Mouse (Mus musculus): Measurements from ENCODE around the gene Fbxw9.

The Fbxw9 gene

GRCm38 (mm10) chr8:85084633-85085032 is 24.8 kb downstream of the Fbxw9 start:
- no peak for DNase-seq (ENCODE audit: low read depth, low spot score)

GRCm38 (mm10) chr8:85086238-85086637 is 26.4 kb downstream of the Fbxw9 start:
- DNase-seq (ENCODE audit: low read depth, low spot score) = no peak

- no peak for DNase-seq (ENCODE audit: low read depth, low spot score)
Observed at GRCm38 (mm10) chr8:85088771-85089170, 28.9 kb downstream of the Fbxw9 start.

- no peak for DNase-seq (ENCODE audit: low read depth, low spot score)
Observed at GRCm38 (mm10) chr8:85090856-85091255, 31.0 kb downstream of the Fbxw9 start.

- DNase-seq (ENCODE audit: low read depth, low spot score) = no peak
Observed at GRCm38 (mm10) chr8:85091526-85092090, 31.8 kb downstream of the Fbxw9 start.

GRCm38 (mm10) chr8:85095051-85095450 is 35.2 kb downstream of the Fbxw9 start:
- no peak for DNase-seq (ENCODE audit: low read depth, low spot score)

DNA sequence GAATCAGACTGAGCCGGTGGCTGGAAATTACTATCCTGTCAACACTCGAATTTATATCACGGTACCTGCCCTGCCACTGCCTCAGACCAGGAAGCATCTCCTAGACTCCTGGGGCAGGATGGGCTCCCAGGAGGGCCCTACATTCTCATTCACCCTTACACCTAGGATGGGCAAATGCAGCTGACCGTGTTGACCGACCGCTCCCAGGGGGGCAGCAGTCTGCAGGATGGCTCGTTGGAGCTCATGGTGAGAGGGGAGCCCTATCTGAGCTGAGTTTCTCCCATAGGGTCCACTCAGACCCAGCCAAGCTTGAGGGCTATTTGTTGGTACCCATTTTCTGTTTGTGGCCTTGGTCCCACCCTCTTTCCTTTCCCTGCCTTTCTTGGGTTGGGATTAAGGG is 35.7 kb downstream of the Fbxw9 start:
- no peak for DNase-seq (ENCODE audit: low read depth, low spot score)

DNA sequence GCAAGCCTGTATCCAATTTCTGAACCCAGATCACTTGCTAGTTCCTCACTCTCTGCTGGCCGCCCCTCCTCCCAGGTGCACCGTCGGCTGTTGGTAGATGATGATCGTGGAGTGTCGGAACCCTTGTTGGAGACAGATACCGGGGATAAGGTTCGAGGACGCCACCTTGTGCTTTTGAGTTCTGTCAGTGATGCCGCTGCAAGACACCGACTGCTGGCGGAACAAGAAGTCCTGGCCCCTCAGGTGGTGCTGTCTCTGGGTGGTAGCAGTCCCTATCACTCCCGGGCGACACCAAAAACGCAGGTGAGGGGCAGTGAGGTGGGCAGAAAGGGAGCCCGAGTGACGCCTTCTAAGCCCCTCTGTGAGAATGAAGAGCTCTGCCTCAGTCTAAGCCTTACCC is 36.3 kb downstream of the Fbxw9 start:
- DNase-seq (ENCODE audit: low read depth, low spot score) = no peak

DNA sequence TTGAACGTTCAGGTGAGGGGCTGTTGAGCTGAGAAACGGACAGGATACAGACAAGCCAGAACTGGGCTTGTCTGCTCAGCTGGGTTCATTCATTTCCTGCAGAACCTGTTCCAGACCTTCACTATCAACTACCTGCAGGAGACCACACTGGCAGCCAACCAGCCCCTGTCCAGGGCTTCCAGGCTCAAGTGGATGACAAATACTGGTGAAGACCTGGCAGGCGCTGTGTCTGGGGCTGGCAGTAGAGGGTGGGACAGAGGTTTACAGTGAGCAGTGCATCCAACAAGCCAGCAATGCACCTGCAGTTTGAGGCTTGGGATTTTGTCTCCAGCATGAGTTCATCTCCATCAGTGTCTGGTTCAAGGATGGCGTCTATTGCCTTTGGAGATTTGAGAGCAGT is 37.0 kb downstream of the Fbxw9 start:
- DNase-seq (ENCODE audit: low read depth, low spot score) = no peak

DNA sequence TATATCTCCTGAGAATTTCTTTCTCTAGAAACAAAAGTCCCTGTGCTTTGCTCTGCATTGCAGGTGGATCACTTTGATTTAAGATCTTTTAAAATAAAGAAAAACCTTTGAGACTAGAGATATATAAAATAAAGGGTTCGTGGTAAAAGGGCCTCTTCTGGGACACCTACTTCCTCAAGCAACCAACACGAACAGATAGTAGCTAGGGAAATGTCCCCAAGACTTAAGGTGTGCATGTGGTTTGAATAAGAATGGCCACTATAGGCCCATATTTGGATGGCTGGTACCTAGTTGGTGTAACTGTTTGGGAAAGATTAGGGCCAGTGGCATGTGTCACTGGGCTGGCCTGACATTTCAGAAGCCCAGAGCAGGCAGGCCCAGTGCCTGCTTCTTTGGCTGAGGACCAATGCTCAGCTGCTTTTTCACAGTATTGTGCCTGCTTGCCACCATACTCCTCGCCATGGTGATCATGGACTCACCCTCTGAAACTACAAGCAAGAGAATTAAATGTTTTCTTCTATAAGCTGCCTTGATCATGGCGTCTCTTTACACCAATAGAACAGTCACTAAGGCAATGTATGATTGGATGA is 40.3 kb downstream of the Fbxw9 start:
- no peak for DNase-seq (ENCODE audit: low read depth, low spot score)

- no peak for DNase-seq (ENCODE audit: low read depth, low spot score)
Observed at GRCm38 (mm10) chr8:85113241-85113640, 53.4 kb downstream of the Fbxw9 start.

DNA sequence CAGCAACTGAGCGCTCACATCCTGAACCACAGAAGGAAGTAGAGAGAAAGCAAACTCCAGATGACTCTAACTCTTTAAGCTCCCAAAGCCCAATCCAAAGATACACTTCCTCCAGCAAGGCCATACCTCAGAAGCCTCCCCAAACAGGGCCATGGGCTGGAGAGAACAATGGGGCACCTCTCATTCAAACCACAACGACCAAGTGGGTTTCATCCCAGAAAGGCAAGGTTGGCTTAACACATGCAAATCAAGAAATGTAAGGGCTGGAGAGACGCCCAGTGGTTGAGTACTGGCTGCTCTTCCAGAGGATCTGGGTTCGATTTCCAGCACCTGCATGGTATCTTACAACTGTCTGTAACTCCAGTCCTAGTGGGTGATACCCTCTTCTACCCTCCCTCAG is 55.6 kb downstream of the Fbxw9 start:
- DNase-seq (ENCODE audit: low read depth, low spot score) = no peak
